Mouse (Mus musculus) forebrain, embryonic 13.5 days (tissue): ENCODE data around the gene Pigf. TPM values are rescaled to one million over a fixed set of nuclear protein-coding genes. Genes with fewer than 3 reads are reported as not detected.

Experiments used
- ATAC-seq: fragments of 200-750 bp; cut with Nextera tagmentation; 2 replicates; pipeline ENCODE4 v1.8.0; 2017
- H3K27ac ChIP-seq: fragments of 300-500 bp; sonication (generic); 2 replicates; pipeline ENCODE4 v1.5.1; 2015; ENCODE audit warnings: inconsistent platforms, mild to moderate bottlenecking, moderate library complexity
- H3K27me3 ChIP-seq: fragments of 300-500 bp; sonication (generic); 2 replicates; pipeline ENCODE4 v1.6.1; 2015; ENCODE audit warnings: mild to moderate bottlenecking, inconsistent platforms
- H3K36me3 ChIP-seq: fragments of 300-500 bp; sonication (generic); 2 replicates; pipeline ENCODE4 v1.6.1; 2015; ENCODE audit warnings: mild to moderate bottlenecking, inconsistent platforms; ENCODE audit not compliant: poor library complexity, severe bottlenecking
- H3K4me1 ChIP-seq: fragments of 300-500 bp; sonication (generic); 2 replicates; pipeline ENCODE4 v1.6.1; 2015; ENCODE audit warnings: inconsistent platforms
- H3K4me2 ChIP-seq: fragments of 300-500 bp; sonication (generic); 2 replicates; pipeline ENCODE4 v1.6.1; 2015; ENCODE audit warnings: inconsistent platforms, mild to moderate bottlenecking, moderate library complexity
- H3K4me3 ChIP-seq: fragments of 300-500 bp; sonication (generic); 2 replicates; pipeline ENCODE4 v1.5.1; 2015; ENCODE audit warnings: mild to moderate bottlenecking, inconsistent platforms
- H3K9ac ChIP-seq: fragments of 300-500 bp; sonication (generic); 2 replicates; pipeline ENCODE4 v1.6.1; 2015; ENCODE audit warnings: mild to moderate bottlenecking, inconsistent platforms
- H3K9me3 ChIP-seq: fragments of 300-500 bp; sonication (generic); replicated peaks from 2 replicates; pipeline ENCODE4 v1.6.1; 2016; ENCODE audit warnings: inconsistent platforms
- WGBS: fragments of 180-500 bp; shearing (Covaris S2); methylation state at CpG from one replicate; pipeline ENCODE4 v1.1.7; 2015; 5-methylcytosine and 5-hydroxymethylcytosine counted together
- polyA plus RNA-seq: library from polyadenylated mRNA; unstranded; fragments of >200 nt; fragmentation: Nextera tagmentation; extraction: Ambion mirVana; gene quantifications from 2 replicates; pipeline ENCODE4 v1.2.1, GENCODE M21; 2015

Pigf gene
- polyA plus RNA-seq, 1 experiment from 2014 or later, result 40.5 TPM

DNA sequence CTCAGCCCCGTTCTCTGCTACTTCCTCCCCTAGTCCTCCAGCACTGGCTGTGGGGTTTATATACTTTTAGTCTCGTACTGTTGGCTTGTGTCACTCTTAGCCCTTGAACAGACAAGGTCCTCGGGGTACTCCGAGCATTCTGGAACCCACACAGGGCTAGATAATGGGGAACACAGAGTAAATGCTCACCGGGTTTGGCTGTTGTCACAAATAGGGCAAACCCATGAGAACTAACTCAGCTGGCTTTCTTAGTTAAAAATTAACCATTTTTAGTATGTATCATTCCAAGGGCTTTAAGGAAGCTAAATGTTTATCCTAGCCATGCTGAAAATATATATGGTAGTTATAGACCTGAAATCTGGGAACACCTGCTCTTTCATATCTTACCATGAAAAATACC lies 5.5 kb downstream of the Pigf start:
- Histone ChIP-seq H3K9me3 (no peaks in the 10 kb centered on the region), H3K4me3 (no peak overlapping the region), H3K4me1 (peaks cover 14% of the 10 kb centered on the region), H3K9ac (no peak overlapping the region), H3K27ac (no peak overlapping the region), H3K4me2 (no peak overlapping the region), H3K36me3 (peaks cover 23% of the 10 kb centered on the region), H3K27me3 (no peaks in the 10 kb centered on the region)
- no peak for ATAC-seq
- 95% methylated on average over 5 of the region's 5 CpGs for WGBS

GRCm38 (mm10) chr17:87011301-87012019 lies 13.7 kb downstream of the Pigf start:
- H3K36me3 ChIP-seq, result peaks cover 14% of the 10 kb centered on the region
- peak; percentile 74; the same call in 1 of the 2 replicates for ATAC-seq
- H3K9ac ChIP-seq, result no peak overlapping the region
- H3K4me1 ChIP-seq, result no peaks in the 10 kb centered on the region
- no peak overlapping the region; the same call in 1 of the 2 replicates for H3K27ac ChIP-seq
- no peaks in the 10 kb centered on the region for H3K9me3 ChIP-seq
- no peak overlapping the region for H3K4me2 ChIP-seq
- H3K27me3 ChIP-seq, result no peaks in the 10 kb centered on the region
- H3K4me3 ChIP-seq, result no peak overlapping the region
- 76% methylated on average over 13 of the region's 13 CpGs for WGBS

- no peak for ATAC-seq
- no peak overlapping the region for H3K9ac ChIP-seq
- no peaks in the 10 kb centered on the region for H3K9me3 ChIP-seq
- H3K4me1 ChIP-seq, result no peaks in the 10 kb centered on the region
- H3K36me3 ChIP-seq, result peaks cover 9% of the 10 kb centered on the region
- no peaks in the 10 kb centered on the region for H3K27me3 ChIP-seq
- WGBS, result 88% methylated on average over 3 of the region's 3 CpGs
- no peak overlapping the region for H3K27ac ChIP-seq
- no peak overlapping the region for H3K4me2 ChIP-seq
- no peak overlapping the region for H3K4me3 ChIP-seq
Observed at GRCm38 (mm10) chr17:87008950-87009349, 16.3 kb downstream of the Pigf start.

GRCm38 (mm10) chr17:86997323-86997722 lies 27.9 kb downstream of the Pigf start:
- H3K9ac ChIP-seq, result no peak overlapping the region
- H3K27me3 ChIP-seq, result no peaks in the 10 kb centered on the region
- WGBS, result 93% methylated on average over 6 of the region's 6 CpGs
- no peaks in the 10 kb centered on the region for H3K9me3 ChIP-seq
- H3K36me3 ChIP-seq, result peaks cover 13% of the 10 kb centered on the region
- H3K4me1 ChIP-seq, result no peaks in the 10 kb centered on the region
- no peak overlapping the region for H3K4me3 ChIP-seq
- no peak for ATAC-seq
- H3K4me2 ChIP-seq, result no peak overlapping the region
- no peak overlapping the region for H3K27ac ChIP-seq

- no peaks in the 10 kb centered on the region for H3K9me3 ChIP-seq
- WGBS, result 93% methylated on average over 8 of the region's 8 CpGs
- H3K4me3 ChIP-seq, result no peak overlapping the region
- no peaks in the 10 kb centered on the region for H3K27me3 ChIP-seq
- H3K36me3 ChIP-seq, result no peaks in the 10 kb centered on the region
- no peak overlapping the region for H3K9ac ChIP-seq
- no peak overlapping the region for H3K27ac ChIP-seq
- ATAC-seq, result no peak
- H3K4me2 ChIP-seq, result no peak overlapping the region
- H3K4me1 ChIP-seq, result peaks cover 16% of the 10 kb centered on the region
Observed at GRCm38 (mm10) chr17:86991306-86991705, 33.9 kb downstream of the Pigf start.

- Histone ChIP-seq H3K9me3 (no peaks in the 10 kb centered on the region), H3K4me2 (no peak overlapping the region), H3K27me3 (no peaks in the 10 kb centered on the region), H3K27ac (no peak overlapping the region), H3K4me3 (no peak overlapping the region), H3K9ac (no peak overlapping the region), H3K4me1 (peaks cover 23% of the 10 kb centered on the region), H3K36me3 (no peaks in the 10 kb centered on the region)
- 63% methylated on average over 6 of the region's 6 CpGs for WGBS
- peak; percentile 31; the same call in 1 of the 2 replicates for ATAC-seq
Observed at GRCm38 (mm10) chr17:86988601-86989184, 36.5 kb downstream of the Pigf start.

DNA sequence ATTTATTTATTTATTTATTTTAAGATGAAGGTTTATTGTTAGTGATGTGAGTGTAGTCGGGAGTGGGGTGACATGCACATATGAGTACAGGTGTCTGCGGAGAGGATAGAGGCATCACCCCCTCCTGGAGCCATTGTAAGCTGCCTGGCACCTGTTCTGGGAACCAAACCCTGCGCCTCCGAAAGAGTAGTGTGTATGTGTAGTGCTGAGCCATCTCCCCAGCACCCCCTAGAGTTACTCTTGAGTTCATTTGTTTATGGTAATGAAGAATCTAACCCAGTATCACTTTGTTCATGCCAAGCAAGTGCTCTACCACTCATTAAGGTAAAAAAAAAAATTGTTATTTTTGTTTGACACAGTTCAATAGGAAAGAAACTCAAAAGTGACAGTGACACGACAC lies 37.0 kb downstream of the Pigf start:
- peaks cover 23% of the 10 kb centered on the region for H3K4me1 ChIP-seq
- no peak overlapping the region for H3K9ac ChIP-seq
- no peak overlapping the region for H3K27ac ChIP-seq
- no peak overlapping the region for H3K4me2 ChIP-seq
- no peaks in the 10 kb centered on the region for H3K36me3 ChIP-seq
- no peaks in the 10 kb centered on the region for H3K27me3 ChIP-seq
- no peak for ATAC-seq
- no peaks in the 10 kb centered on the region for H3K9me3 ChIP-seq
- no peak overlapping the region for H3K4me3 ChIP-seq
- 82% methylated on average over 5 of the region's 5 CpGs for whole genome bisulfite sequencing

DNA sequence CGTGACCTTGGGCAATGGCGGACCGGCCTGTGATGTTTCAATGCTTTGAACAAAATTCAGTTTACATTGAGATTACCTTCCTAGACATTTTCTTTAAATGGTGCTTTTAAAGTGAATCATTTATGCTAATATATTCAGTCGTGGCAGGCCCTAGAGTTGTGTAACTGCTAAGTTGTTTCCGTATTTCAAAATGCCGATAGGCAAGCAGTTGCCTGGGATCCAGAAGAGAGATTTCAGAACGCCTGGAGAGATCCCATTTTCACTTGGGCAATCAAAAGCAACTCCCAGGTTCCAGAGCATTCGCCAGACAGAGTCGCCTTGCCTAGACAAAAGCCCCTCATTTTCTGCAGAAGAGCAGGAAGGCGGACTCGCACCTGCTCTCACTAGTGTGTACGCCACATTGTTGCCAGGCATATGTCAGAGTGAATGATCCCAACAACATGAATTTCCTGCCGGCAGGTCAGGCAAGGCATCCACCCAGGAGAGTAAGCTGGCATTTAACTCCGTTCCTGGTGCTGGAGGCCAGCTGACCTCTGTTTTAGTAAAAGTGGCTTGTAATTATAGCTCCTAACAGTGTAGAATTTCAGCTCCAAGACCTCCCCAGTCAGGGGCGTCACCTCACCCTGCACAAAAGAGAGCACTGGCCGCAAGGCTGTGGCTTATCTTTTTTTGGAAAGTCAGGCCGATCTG lies 38.6 kb downstream of the Pigf start:
- Histone ChIP-seq H3K4me3 (no peak overlapping the region), H3K9ac (peak overlapping the region; percentile 34; the same call in 1 of the 2 replicates), H3K4me2 (0 out of 2 replicates have a peak overlapping the region, but pooled peaks have one; percentile 5), H3K4me1 (peaks cover 23% of the 10 kb centered on the region), H3K27ac (peak overlapping the region; percentile 31; the same call in 1 of the 2 replicates), H3K9me3 (no peaks in the 10 kb centered on the region), H3K36me3 (no peaks in the 10 kb centered on the region; the same call in 1 of the 2 replicates), H3K27me3 (no peaks in the 10 kb centered on the region)
- no peak for ATAC-seq
- WGBS, result 37% methylated on average over 17 of the region's 17 CpGs

GRCm38 (mm10) chr17:86982497-86982896 lies 42.7 kb downstream of the Pigf start:
- Histone ChIP-seq H3K4me2 (no peak overlapping the region), H3K27me3 (no peaks in the 10 kb centered on the region), H3K4me3 (no peak overlapping the region), H3K9me3 (no peaks in the 10 kb centered on the region), H3K9ac (no peak overlapping the region), H3K36me3 (peaks cover 16% of the 10 kb centered on the region; the same call in 1 of the 2 replicates), H3K4me1 (peaks cover 17% of the 10 kb centered on the region), H3K27ac (no peak overlapping the region)
- no peak for ATAC-seq
- 82% methylated on average over 9 of the region's 9 CpGs for WGBS

- Histone ChIP-seq H3K4me2 (no peak overlapping the region), H3K4me3 (no peak overlapping the region), H3K4me1 (peaks cover 11% of the 10 kb centered on the region), H3K9ac (no peak overlapping the region), H3K36me3 (peaks cover 16% of the 10 kb centered on the region; the same call in 1 of the 2 replicates), H3K9me3 (no peaks in the 10 kb centered on the region), H3K27me3 (no peaks in the 10 kb centered on the region), H3K27ac (no peak overlapping the region)
- 96% methylated on average over 2 of the region's 2 CpGs for WGBS
- no peak for ATAC-seq
Observed at GRCm38 (mm10) chr17:86981701-86982100, 43.5 kb downstream of the Pigf start.

GRCm38 (mm10) chr17:86981205-86981604 lies 44.0 kb downstream of the Pigf start:
- Histone ChIP-seq H3K4me3 (no peak overlapping the region), H3K4me1 (peaks cover 6% of the 10 kb centered on the region), H3K36me3 (peaks cover 19% of the 10 kb centered on the region), H3K27me3 (no peaks in the 10 kb centered on the region), H3K9me3 (no peaks in the 10 kb centered on the region), H3K9ac (no peak overlapping the region), H3K27ac (no peak overlapping the region), H3K4me2 (no peak overlapping the region)
- WGBS, result 88% methylated on average over 1 of the region's 1 CpGs
- ATAC-seq, result no peak

DNA sequence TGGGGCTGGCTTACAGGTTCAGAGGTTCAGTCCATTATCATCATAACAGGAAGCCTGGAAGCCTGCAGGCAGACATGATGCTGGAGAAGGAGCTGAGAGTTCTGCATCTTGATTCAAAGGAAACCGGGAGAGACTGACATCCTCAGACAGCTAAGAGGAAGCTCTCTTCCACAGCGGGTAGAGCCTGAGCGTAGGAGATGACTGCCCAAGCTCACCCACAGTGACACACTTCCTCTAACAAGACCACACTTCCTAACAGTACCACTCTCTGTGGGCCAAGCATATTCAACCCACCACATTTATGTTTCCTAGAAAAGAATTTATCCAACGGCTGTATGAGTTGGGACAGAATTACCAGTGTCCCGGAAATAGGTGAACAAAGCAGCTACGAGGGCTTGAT lies 46.7 kb downstream of the Pigf start:
- Histone ChIP-seq H3K36me3 (peaks cover 26% of the 10 kb centered on the region), H3K9me3 (no peaks in the 10 kb centered on the region), H3K27me3 (no peaks in the 10 kb centered on the region), H3K4me1 (no peaks in the 10 kb centered on the region), H3K9ac (no peak overlapping the region), H3K4me2 (no peak overlapping the region), H3K27ac (no peak overlapping the region), H3K4me3 (no peak overlapping the region)
- ATAC-seq, result no peak
- WGBS, result 92% methylated on average over 6 of the region's 6 CpGs
